Mouse (Mus musculus) liver, embryonic 16.5 days (tissue): ENCODE results near the gene Cisd2. TPM values are rescaled to one million over a fixed set of nuclear protein-coding genes. Genes with fewer than 3 reads are reported as not detected.

Source experiments
- ATAC-seq: fragments of 200-750 bp; cut with Nextera tagmentation; 2 replicates; pipeline ENCODE4 v1.8.0; 2017; ENCODE audit warnings: low read depth, mild to moderate bottlenecking, moderate number of reproducible peaks, moderate library complexity
- H3K27ac ChIP-seq: fragments of 300-500 bp; sonication (generic); 2 replicates; pipeline ENCODE4 v1.5.1; 2014; ENCODE audit warnings: mild to moderate bottlenecking, low read length
- H3K27me3 ChIP-seq: fragments of 300-500 bp; sonication (generic); 2 replicates; pipeline ENCODE4 v1.6.1; 2014; ENCODE audit warnings: low read depth, low read length, mixed read lengths; ENCODE audit not compliant: control insufficient read depth, insufficient read depth
- H3K36me3 ChIP-seq: fragments of 300-500 bp; sonication (generic); 2 replicates; pipeline ENCODE4 v1.6.1; 2014; ENCODE audit warnings: mild to moderate bottlenecking; ENCODE audit not compliant: control insufficient read depth, insufficient read depth
- H3K4me1 ChIP-seq: fragments of 300-500 bp; sonication (generic); 2 replicates; pipeline ENCODE4 v1.6.1; 2014; ENCODE audit warnings: low read depth, low read length, mixed read lengths; ENCODE audit not compliant: control insufficient read depth
- H3K4me2 ChIP-seq: fragments of 300-500 bp; sonication (generic); 2 replicates; pipeline ENCODE4 v1.6.1; 2014; ENCODE audit warnings: low read depth, low read length, mixed read lengths
- H3K4me3 ChIP-seq: fragments of 300-500 bp; sonication (generic); 2 replicates; pipeline ENCODE4 v1.5.1; 2014; ENCODE audit warnings: low read depth, mild to moderate bottlenecking, low read length
- H3K9ac ChIP-seq: fragments of 300-500 bp; sonication (generic); 2 replicates; pipeline ENCODE4 v1.6.1; 2014; ENCODE audit warnings: low read depth, low read length
- H3K9me3 ChIP-seq: fragments of 300-500 bp; sonication (generic); replicated peaks from 2 replicates; pipeline ENCODE4 v1.6.1; 2016; ENCODE audit warnings: low read length; ENCODE audit not compliant: control insufficient read depth
- WGBS: fragments of 180-500 bp; shearing (Covaris S2); extraction: QIAGEN DNeasy Blood & Tissue Kit; methylation state at CpG from one replicate; pipeline ENCODE4 v1.1.7; 2014; ENCODE audit not compliant: insufficient replicate concordance; 5-methylcytosine and 5-hydroxymethylcytosine counted together
- polyA plus RNA-seq: library from polyadenylated mRNA; unstranded; fragments of >200 nt; fragmentation: Nextera tagmentation; extraction: Ambion mirVana; gene quantifications from 2 replicates; pipeline ENCODE4 v1.2.1, GENCODE M21; 2015

Gene Cisd2
- polyA plus RNA-seq, 1 experiment from 2014 or later = 25.6 TPM

DNA sequence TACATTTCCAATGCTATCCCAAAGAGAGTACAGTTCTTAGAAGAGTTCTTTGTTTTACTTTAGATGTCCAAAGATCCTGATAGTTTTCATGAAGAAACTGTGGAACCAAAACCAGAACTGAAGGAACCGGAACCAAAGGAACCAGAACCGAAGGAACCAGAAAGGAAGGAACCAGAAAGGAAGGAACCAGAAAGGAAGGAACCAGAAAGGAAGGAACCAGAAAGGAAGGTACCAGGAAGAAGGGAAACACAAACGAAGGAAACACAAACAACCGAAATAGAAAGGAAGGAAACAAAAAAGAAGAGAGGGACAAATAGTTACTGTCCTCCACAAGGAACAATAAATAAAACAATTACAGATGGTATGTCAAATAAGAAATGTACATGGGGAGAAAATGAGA lies 66.3 kb downstream of the Cisd2 start:
- WGBS = 60% methylated on average over 4 of the region's 4 CpGs
- no peaks in the 10 kb centered on the region for H3K27me3 ChIP-seq
- no peaks in the 10 kb centered on the region for H3K36me3 ChIP-seq
- no peak for ATAC-seq
- no peak overlapping the region for H3K9ac ChIP-seq
- H3K27ac ChIP-seq = no peak overlapping the region
- no peaks in the 10 kb centered on the region for H3K9me3 ChIP-seq
- no peak overlapping the region for H3K4me3 ChIP-seq
- no peaks in the 10 kb centered on the region for H3K4me1 ChIP-seq
- H3K4me2 ChIP-seq = no peak overlapping the region

Other genes with a start within 250 kb of the Cisd2 start
- gene Cenpe, start 211.4 kb downstream of the Cisd2 start, polyA plus RNA-seq = 16.7 and 18.6 TPM in 2 replicates
- gene Bdh2, start 142.7 kb downstream of the Cisd2 start, polyA plus RNA-seq = 0.78 and 1.0 TPM in 2 replicates
- 0.12 and 0.26 TPM in 2 replicates for gene Slc9b2, start 116.2 kb downstream of the Cisd2 start, polyA plus RNA-seq
- gene Slc9b1, start 75.9 kb downstream of the Cisd2 start, polyA plus RNA-seq = not detected in 2 replicates
- 233 and 242 TPM in 2 replicates for gene Ube2d3, start 14.2 kb upstream of the Cisd2 start, polyA plus RNA-seq
- 6.6 and 7.2 TPM in 2 replicates for gene Manba, start 61.7 kb upstream of the Cisd2 start, polyA plus RNA-seq